Mouse (Mus musculus): ENCODE results near the gene Vmn2r47.
"Not testable (repeated sequence)": the region's sequence is repeated elsewhere in the genome, so short reads cannot be mapped to it uniquely, and the experiment has no call there.

Vmn2r47 gene

GRCm38 (mm10) chr7:9841225-9841624, at the start of gene Vmn2r47:
Vmn2r47 (minus strand) TSS chr7:9841325.
- DNase-seq (ENCODE audit: low read depth, low spot score), result not testable (repeated sequence)

GRCm38 (mm10) chr7:9770471-9770870, 70.7 kb downstream of the Vmn2r47 start, which contains the start of gene Vmn2r46:
Vmn2r46 (minus strand) TSS chr7:9770571.
- DNase-seq (ENCODE audit: low read depth, low spot score), result not testable (repeated sequence)

Measured in telencephalon, adult 2 months (tissue).